Mouse (Mus musculus): ENCODE measurements around the gene Tedc1. TPM values are rescaled to one million over a fixed set of nuclear protein-coding genes. Genes with fewer than 3 reads are reported as not detected.

The Tedc1 gene
- 1.0 and 1.9 TPM in 2 replicates for total RNA-seq (2015; ENCODE audit: low replicate concordance)
- 7.5 and 8.2 TPM in 2 replicates for total RNA-seq (2017; ENCODE audit: low replicate concordance)

DNA sequence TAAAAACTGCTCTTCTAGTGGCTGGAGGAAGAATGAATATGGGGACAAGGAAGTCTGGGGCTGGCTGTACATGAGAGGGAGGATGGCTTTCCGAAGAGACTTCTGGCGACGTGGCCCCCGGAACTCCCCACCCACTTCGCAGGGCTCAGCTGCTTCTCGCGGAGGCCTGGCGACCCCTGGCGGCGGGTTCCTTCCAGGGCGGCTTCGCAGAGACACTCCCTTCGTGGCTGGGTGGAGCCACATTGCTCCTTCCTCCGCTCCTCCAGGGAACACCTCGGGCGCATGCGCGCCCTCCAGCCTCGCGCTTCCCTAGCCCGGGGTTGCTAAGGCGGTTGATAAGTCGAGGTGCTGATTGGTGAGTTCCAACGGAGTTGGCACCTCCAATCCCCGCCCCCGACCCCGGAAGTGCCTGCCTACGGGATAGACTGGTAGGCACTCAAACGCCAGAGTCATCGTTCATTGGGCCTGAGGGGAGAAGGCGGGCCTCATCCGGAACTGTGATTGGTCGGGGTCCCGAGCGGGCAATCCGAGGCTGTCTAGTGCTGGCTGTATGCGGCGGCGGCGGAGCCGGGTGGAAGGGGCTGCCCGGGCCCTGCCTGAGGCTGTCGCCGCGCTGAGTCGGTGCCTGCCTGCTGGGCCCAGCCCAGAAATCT, at the start of gene Tedc1:
Gene Tedc1 (plus strand): TSS at position 535 of the 653 bp plus-strand sequence.
- peak; percentile 86 for ATAC-seq (replicated peaks; ENCODE audit: low FRiP score, poor library complexity, severe bottlenecking)

DNA sequence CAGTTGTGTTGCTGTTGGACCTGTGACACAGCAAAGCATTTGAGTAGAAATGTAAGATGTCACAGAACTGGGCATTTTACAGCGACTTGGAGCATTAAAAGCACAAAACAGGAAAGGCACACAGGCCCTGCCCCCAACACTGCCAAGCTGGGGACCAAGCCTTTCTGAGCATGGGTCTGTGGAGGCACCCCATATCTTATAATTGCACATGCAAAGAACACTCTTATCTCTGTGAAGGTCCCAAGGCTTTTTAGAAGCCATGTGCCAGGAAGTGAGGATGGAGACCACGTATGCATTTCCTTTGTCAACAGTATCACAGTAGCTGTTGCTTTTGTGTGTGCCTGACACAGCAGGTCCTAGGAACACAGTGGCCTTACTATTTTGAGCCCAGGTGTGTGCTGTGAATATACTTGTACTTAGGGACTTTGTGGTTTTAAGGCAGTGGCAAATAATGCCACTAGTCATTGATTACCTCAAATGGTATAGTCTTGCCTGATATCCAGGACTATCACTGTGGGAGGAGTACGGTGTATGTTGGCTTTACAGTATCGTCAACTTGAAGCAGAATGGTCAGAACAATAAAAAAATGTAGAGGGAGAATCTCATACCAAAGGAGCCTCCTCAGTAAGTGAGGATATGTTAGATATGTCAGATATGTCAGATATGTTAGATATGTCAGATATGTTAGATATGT, 48.6 kb upstream of the Tedc1 start:
- peak; percentile 81 for ATAC-seq (replicated peaks; ENCODE audit: low FRiP score, poor library complexity, severe bottlenecking)

GRCm38 (mm10) chr12:113108528-113109283, 47.5 kb upstream of the Tedc1 start:
- ATAC-seq (replicated peaks; ENCODE audit: low FRiP score, poor library complexity, severe bottlenecking), result no peak

DNA sequence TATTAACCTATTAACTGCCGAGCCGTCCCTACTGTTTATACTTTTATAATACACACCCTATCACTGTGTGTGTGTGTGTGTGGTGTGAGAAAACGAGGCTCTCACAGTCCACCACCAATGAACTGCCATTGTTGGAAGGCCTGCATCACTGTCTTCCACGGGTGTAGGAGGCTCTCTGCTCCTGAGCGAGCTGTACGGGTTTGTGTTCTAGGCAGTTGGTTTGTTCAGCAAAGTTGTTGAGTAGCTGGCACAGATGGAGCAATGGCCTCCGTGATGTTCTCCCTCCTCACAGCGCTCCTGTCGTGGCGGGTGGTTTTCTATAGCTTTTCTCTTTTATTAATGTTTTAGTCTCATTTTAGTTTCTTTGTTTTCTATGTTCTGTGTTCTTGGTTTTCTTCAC, 46.4 kb upstream of the Tedc1 start:
- ATAC-seq (replicated peaks; ENCODE audit: low FRiP score, poor library complexity, severe bottlenecking), result no peak

DNA sequence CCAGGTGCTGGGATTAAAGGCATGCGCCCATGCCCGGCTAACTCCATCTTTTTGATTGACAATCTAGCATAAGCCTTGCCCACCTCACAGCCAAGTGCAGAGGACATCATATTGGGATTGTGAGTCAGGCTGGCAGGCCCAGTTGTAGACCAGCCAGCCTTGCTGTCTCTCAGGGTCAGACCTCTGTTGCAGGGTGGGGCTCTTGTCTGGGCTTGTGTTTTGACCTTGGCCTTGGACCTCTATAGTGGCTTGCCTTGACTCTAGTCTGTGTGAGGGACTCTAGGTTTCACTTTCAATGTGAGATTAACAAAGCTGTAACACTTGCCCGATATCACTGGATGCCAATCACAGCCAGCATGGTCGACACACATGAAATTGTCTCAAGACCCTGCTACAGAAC, 42.1 kb upstream of the Tedc1 start:
- no peak for ATAC-seq (replicated peaks; ENCODE audit: low FRiP score, poor library complexity, severe bottlenecking)

GRCm38 (mm10) chr12:113114856-113115538, 41.2 kb upstream of the Tedc1 start:
- ATAC-seq (replicated peaks; ENCODE audit: low FRiP score, poor library complexity, severe bottlenecking), result no peak

DNA sequence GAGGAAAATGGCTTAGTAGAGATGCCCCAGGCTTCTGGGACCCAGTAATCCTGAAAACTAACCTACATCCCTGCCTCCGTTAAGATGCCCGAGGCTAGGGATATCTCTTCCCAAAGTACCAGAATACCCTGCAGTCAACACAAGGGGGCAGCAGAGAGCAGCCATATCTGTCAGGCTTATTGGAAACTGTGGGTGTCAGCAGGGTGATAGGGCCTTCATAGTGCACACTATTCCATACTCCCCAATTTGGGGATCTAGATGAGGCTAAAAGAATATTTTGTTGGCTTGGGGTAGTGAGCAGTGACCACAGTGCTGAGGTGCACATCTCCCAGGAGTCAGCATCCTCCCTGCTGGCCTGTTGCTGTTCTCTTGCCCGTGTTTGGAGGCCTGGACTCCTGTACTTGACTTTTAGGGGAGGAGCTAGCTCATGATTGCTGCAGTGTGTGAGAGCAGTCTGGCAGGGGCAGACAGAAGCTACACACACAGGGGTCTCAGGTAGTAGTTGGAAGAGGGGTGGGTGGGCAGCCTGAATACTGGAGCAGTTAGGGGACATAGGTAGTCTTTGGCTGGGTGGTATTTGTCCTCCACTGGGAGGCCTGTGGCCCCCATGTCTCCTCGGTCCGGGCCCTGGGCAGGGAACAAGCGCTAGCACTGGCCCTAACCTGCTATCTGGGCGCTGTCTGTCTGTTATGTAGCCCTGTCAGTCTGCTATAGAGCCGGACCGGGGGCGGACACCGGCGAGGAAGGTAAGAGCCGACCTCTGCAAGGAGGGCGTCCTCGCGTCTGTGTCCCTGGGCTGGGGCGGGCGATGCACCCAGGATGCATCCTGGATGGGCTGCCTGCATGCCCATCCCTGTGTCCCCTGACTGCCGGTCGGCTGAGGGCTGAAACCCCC, 36.5 kb upstream of the Tedc1 start:
- peak; percentile 75 for ATAC-seq (replicated peaks; ENCODE audit: low FRiP score, poor library complexity, severe bottlenecking)

DNA sequence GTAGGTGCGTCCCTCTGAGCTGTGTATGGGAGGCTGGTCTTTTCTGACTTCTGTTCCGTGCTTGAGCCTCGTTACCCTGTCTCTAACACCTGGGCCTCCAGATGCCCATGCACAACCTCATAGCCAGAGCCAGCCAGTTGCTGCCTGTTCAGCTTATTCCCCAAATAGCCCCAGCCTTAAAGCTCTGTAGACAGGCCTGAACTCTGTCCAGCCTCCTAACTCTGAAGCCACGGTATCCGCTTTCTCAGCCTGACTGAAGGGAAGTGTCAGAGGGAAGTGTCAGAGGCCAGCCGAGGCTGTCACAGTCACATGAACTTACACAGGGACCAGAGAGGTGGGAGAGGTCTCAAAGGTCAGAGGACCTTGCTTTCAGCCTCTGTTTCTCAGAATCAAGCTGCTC, 31.5 kb upstream of the Tedc1 start:
- ATAC-seq (replicated peaks; ENCODE audit: low FRiP score, poor library complexity, severe bottlenecking), result no peak

DNA sequence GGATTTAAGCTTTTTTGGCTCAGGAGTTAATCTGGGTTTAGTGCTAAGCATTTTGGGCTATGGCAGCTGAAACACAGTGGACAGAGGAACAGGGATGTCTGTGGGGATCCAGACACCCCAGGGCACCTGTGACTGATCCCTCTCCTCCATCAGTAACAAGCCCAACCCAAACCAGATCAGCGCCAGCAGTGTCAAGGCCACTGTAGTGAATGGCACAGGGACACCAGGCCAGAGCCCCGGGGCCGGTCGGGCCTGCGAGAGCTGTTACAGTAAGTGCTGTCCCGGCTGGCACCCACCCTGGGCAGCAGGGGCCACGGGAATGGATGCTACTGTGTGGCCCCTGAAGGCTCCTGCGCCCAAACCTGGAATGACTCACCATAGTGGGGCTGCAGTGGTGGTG, 25.5 kb upstream of the Tedc1 start:
- ATAC-seq (replicated peaks; ENCODE audit: low FRiP score, poor library complexity, severe bottlenecking), result no peak

DNA sequence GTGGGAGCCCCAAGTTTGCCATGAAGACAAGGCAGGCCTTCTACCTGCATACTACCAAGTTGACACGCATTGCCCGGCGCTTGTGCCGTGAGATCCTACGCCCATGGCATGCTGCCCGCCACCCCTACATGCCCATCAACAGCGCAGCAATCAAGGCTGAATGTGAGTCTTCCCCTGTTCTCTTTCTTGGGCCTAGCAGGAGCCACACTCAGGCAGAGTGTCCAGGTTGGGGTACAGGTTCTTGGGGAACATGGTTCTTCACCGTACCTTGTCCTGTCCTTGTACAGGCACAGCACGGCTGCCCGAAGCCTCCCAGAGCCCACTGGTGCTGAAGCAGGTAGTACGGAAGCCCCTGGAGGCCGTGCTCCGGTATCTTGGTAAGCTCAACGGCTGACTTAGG, 24.6 kb upstream of the Tedc1 start:
- ATAC-seq (replicated peaks; ENCODE audit: low FRiP score, poor library complexity, severe bottlenecking), result no peak

- ATAC-seq (replicated peaks; ENCODE audit: low FRiP score, poor library complexity, severe bottlenecking), result 0 out of 2 replicates have a peak, but pooled peaks have one; percentile 49
Measured at GRCm38 (mm10) chr12:113132567-113132966, 23.7 kb upstream of the Tedc1 start.

GRCm38 (mm10) chr12:113133260-113133659, 23.0 kb upstream of the Tedc1 start:
- no peak for ATAC-seq (replicated peaks; ENCODE audit: low FRiP score, poor library complexity, severe bottlenecking)

GRCm38 (mm10) chr12:113133861-113134403, 22.3 kb upstream of the Tedc1 start:
- ATAC-seq (replicated peaks; ENCODE audit: low FRiP score, poor library complexity, severe bottlenecking), result no peak

- no peak for ATAC-seq (replicated peaks; ENCODE audit: low FRiP score, poor library complexity, severe bottlenecking)
Measured at GRCm38 (mm10) chr12:113134502-113134901, 21.7 kb upstream of the Tedc1 start.

GRCm38 (mm10) chr12:113135401-113135800, 20.8 kb upstream of the Tedc1 start:
- no peak for ATAC-seq (replicated peaks; ENCODE audit: low FRiP score, poor library complexity, severe bottlenecking)

- no peak for ATAC-seq (replicated peaks; ENCODE audit: low FRiP score, poor library complexity, severe bottlenecking)
Measured at GRCm38 (mm10) chr12:113136492-113137020, 19.7 kb upstream of the Tedc1 start.

- no peak for ATAC-seq (replicated peaks; ENCODE audit: low FRiP score, poor library complexity, severe bottlenecking)
Measured at GRCm38 (mm10) chr12:113137260-113138213, 18.7 kb upstream of the Tedc1 start.

DNA sequence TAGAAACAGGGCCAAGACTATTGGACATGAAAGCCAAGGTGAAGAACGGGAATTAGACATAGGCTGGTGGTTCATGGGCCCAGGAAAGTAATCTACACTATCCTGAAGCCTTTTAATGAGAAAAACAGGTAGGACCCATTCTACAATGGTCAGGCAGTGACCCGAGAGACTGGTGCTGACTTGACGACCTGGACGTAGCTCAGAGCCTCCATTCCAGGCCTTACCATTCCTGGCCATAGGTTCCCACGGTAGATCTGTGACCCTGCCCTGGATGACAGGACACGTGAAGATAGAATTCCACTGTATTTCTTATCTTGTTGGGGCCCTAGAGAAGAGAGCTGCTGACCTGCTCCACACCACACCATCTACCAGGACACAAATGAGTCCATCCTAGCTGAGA, 17.9 kb upstream of the Tedc1 start:
- no peak for ATAC-seq (replicated peaks; ENCODE audit: low FRiP score, poor library complexity, severe bottlenecking)

Data from erythroblast, adult 5-6 weeks (primary cell).